27 mouse cellular contexts compared by ENCODE assay signal in the genomic region with DNA sequence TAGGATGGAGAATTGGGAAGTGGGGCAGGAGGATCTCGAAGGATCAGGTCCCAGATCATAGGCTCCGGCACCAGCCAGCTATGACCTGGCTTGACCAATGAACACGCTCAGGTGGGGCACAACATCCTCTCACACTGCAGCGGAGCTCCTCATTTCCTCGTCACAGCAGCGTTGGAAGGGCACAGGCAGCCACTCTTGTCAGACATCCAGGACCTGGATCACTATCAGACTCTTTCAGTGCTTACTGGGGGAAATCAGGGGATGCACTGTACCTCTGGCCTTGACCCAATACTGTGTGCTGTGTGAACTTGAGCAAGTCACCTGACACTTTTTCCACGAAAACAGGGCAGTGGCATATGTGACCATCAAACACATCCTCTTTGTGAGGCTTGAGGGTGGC. TPM values are rescaled to one million over a fixed set of nuclear protein-coding genes. Genes with fewer than 3 reads are reported as not detected.
"Had no signal": no experiment of that assay in that cellular context is flagged by ENCODE, and none has a peak within 500 bp of the region (broad histone marks: within the 10 kb centered on the region; RNA-seq: fewer than 3 reads in every experiment).

No protein-coding gene starts in this region.

- H3K4me1 ChIP-seq: liver, embryonic 12.5 days had no signal

- H3K27ac ChIP-seq: heart, adult 2 months; heart, embryonic 13.5 days; heart, embryonic 15.5 days; hindbrain, embryonic 12.5 days; hindbrain, embryonic 15.5 days; hindbrain, postnatal 0 days; kidney, embryonic 15.5 days; kidney, postnatal 0 days; limb, embryonic 13.5 days; limb, embryonic 15.5 days; liver, embryonic 12.5 days; liver, embryonic 14.5 days had no signal

- ATAC-seq: hindbrain, postnatal 0 days; intestine, embryonic 16.5 days; liver, embryonic 12.5 days had no signal

- H3K4me3 ChIP-seq: heart, adult 2 months; heart, embryonic 13.5 days; heart, embryonic 15.5 days; hindbrain, embryonic 12.5 days; hindbrain, embryonic 15.5 days; kidney, embryonic 15.5 days; limb, embryonic 13.5 days; limb, embryonic 15.5 days; liver, embryonic 12.5 days had no signal

- DNase-seq: gastrocnemius, postnatal 14 days; gastrocnemius, postnatal 36 days; heart, adult 11 months; heart, adult 2 months; heart, postnatal 14 days; heart, postnatal 36 days; kidney, adult 11 months; kidney, adult 2 months; kidney, adult 9 months; kidney, postnatal 14 days; kidney, postnatal 36 days; layer of hippocampus, postnatal 36 days; left cerebral cortex, postnatal 4 days had no signal

- H3K4me2 ChIP-seq: heart, embryonic 11.5 days; heart, embryonic 13.5 days; heart, embryonic 15.5 days; hindbrain, embryonic 12.5 days; hindbrain, embryonic 15.5 days; kidney, embryonic 15.5 days; limb, embryonic 13.5 days; limb, embryonic 15.5 days; liver, embryonic 12.5 days had no signal

- H3K36me3 ChIP-seq: heart, embryonic 13.5 days; heart, embryonic 15.5 days; hindbrain, embryonic 12.5 days; hindbrain, embryonic 15.5 days; kidney, embryonic 15.5 days; limb, embryonic 13.5 days; limb, embryonic 15.5 days; liver, embryonic 12.5 days had no signal

- H3K9me3 ChIP-seq: heart, embryonic 13.5 days; heart, embryonic 15.5 days; hindbrain, embryonic 12.5 days; hindbrain, embryonic 15.5 days; kidney, embryonic 15.5 days; limb, embryonic 13.5 days; limb, embryonic 15.5 days; liver, embryonic 12.5 days had no signal

- H3K9ac ChIP-seq: heart, embryonic 13.5 days; heart, embryonic 15.5 days; hindbrain, embryonic 12.5 days; hindbrain, embryonic 15.5 days; kidney, embryonic 15.5 days; limb, embryonic 13.5 days; limb, embryonic 15.5 days; liver, embryonic 12.5 days; liver, embryonic 14.5 days had no signal

- H3K27me3 ChIP-seq: heart, embryonic 13.5 days; heart, embryonic 15.5 days; hindbrain, embryonic 15.5 days; limb, embryonic 15.5 days had no signal

RNA-seq across cellular contexts. Expression of a gene that starts 45.2 kb away (rescaled TPM):
- polyA plus RNA-seq: liver, adult 2 months had no signal
